Mouse (Mus musculus) thymus, postnatal 4 days (tissue): Measurements from ENCODE around the gene Slc16a12.
A peak's percentile ranks its signal among the peaks of the same experiment; 100 is the strongest.
"Not testable (repeated sequence)": the region's sequence is repeated elsewhere in the genome, so short reads cannot be mapped to it uniquely, and the experiment has no call there.

Source experiments
- DNase-seq: peaks from one replicate; pipeline ENCODE4 v3.0.0; 2021

Slc16a12 gene

GRCm38 (mm10) chr19:34662740-34663139 is 84.3 kb downstream of the Slc16a12 start:
- DNase-seq = no peak

DNA sequence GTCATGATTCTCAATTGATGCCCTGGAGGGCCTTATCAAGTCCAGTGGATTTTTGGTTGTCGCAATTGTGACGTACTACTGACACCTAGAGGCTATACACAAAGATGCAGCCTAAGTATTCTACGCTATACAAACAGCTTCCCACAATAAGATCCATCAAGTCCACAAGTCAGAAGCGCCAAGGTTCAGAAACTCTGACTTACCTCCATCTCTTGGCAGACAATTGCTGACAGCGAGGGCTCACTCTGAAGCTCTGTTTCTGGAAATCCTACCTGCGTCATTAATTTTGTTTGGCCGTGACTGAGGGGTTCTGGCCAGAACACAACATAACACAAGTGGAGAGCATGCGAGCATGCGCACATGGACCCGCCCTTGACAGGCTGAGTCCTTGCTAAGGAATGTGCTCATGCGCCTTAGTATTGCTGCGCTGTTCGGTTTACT is 85.0 kb downstream of the Slc16a12 start:
- peak; percentile 51 for DNase-seq

- no peak for DNase-seq
Observed at GRCm38 (mm10) chr19:34656511-34657298, 90.4 kb downstream of the Slc16a12 start.

DNA sequence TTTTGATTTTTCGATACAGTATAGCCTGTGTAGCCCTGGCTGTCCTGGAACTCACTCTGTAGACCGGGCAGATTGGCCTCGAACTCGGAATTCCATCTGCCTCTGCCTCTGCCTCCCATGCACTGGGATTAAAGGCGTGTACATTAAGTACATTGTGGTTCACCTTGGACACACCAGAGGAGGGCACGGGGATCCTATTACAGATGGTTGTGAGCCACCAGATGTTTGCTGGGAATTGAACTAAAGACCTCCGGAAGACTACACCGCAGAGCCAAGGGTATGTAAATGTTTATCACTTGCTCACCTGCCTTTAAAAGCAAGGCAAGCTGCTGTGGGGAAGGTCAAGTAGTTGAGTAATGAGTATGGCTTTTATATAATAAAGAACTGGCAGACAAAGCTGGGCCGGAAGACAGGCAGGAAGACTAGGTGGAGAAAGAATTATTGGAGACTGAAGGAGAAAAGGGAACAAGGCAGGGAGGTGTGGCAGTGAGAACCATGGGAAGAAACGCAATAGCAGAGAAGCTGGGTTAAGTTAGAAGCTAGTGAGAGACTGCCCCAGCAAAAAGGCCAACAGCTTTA is 91.8 kb downstream of the Slc16a12 start:
- DNase-seq = no peak

DNA sequence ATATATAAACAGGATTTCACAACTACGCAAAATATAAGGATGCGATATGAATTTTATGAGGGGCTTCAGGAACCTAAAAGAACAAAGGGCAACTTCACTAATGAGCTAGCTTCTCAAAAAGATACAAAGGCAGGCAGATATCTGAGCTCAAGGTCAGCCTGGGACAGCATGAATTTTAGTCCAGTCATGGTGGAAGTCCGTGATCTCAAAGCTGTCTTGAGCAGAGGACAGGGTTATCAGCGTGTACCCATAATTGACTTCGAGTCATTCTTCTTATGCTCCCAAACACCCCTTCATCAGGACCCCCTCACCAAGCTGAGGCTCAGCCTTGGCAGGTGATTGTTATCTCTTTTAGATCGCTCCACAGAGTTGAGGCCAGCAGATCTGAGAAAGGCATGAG is 96.1 kb downstream of the Slc16a12 start:
- DNase-seq = no peak

DNA sequence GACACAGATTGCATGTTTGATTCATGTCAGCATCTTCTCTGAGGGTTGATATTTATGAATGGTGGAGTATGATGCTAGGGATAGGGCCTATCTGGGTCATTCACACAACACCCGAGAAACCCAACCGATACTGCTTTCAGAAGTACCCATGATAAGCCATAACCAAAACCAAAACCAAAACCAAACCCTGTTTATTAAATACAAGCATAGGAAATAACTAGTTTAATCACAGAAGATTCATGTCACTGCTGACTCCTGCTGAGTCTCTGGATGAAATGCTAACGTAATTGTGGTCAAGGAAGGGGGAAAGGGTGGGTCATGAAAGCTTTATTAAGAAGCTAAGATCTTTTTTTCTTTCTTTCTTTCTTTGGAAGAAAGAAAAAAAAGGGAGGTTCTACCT is 96.8 kb downstream of the Slc16a12 start:
- DNase-seq = no peak

DNA sequence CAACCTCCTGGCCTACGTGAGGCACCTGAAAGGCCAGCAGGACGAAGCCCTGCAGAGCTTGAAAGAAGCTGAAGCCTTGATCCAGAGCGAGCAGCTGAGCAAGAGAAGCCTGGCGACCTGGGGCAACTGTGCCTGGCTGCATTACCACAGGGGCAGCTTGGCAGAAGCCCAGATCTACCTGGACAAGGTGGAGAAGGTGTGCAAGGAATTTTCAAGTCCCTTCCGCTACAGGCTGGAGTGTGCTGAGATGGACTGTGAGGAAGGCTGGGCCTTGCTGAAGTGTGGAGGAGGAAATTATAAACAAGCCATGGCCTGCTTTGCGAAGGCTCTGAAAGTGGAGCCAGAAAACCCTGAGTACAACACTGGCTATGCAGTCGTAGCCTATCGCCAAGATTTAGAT is 99.5 kb downstream of the Slc16a12 start:
- DNase-seq = not testable (repeated sequence)

DNA sequence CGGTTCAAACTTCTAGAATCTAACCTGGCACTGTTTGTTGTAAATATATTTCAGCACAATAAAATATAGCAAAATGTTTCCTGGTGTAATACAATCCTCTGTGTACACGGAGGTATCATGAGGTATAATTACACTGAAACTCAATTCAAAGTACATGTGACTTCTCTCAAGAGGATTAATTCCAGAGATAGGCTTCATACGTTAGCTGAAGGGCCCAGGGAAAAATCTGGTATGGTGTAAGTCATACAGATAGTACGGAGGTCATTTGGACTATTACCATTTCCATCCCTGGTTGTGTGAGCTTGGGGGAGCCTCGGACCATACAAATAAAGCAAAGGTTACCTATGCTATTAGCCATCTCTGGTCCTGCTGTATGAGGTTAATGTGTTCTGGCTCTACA is 104.5 kb downstream of the Slc16a12 start:
- DNase-seq = no peak

- DNase-seq = no peak
Observed at GRCm38 (mm10) chr19:34640623-34641022, 106.5 kb downstream of the Slc16a12 start, which contains the start of the genes Ifit1bl2 and Ifit1. Ifit1bl2 (minus strand) TSS chr19:34640743. Ifit1 (plus strand) TSS chr19:34640871.

DNA sequence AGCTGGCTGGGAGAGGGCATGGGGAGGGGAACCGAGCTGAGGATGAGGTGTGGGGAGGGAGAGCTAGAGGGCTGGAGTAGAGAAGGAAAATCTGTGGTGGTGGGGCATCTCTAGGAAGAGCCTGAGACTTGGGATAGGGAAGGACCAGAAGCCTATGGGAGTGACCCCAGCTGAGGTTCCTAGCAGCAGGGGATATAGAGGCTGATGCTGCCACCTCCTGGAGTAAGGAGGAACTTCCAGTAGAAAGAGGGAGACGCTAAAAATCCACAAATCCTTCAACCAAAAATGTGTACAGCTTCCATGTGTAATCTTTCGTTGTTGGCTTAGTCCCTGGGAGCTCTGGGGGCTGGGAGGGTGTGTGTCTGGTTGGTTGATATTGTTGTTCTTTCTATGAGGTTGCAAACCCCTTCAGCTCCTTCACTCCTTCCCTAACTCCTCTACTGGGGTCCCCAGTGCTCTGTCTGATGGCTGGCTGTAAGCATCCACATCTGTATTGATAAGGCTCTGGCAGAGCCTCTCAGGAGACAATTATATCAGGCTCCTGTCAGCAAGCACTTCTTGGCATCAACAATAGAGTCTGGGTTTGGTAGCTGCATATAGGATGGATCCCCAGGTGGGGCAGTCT is 110.0 kb downstream of the Slc16a12 start:
- DNase-seq = peak; percentile 66

DNA sequence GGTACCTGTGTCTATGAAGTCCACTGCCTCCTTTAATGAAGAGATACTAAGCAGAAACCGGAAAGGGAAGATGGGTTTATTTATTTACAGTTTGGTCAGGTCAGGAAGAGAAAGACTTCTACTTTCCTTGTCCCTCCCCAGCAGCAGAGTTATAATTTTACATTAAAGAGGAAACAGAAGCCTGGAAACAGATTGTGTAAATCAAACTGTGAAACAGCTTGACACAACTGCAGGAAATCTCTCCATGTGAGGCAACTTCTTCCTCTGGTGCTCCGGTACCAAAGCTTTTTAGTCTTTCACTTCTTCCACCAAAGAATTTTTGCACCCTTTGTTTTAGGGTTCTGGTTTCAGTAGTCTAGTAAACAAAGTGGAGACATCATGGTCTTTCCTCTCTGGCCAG is 113.6 kb downstream of the Slc16a12 start:
- DNase-seq = no peak

DNA sequence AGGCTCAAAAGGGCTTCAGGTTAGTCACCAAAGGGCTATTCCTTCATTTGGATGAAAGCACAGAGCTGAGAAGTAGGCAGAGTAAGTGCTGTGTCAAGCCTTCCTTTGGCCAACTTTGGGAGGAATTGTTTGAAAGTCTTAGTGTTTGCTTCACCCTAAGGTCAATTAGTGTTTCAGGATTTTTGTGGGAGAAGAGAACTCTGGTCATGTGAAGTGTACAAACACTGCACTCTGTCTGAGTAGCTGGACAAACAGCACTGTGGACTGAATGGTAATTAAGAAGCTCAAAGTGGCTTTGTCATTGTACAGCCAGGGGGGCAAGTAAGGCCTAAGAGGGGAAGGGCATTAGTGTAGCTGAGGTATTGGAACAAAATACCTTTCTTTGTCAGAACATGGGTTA is 115.6 kb downstream of the Slc16a12 start:
- no peak for DNase-seq

GRCm38 (mm10) chr19:34627496-34627895 is 119.6 kb downstream of the Slc16a12 start:
- DNase-seq = no peak

DNA sequence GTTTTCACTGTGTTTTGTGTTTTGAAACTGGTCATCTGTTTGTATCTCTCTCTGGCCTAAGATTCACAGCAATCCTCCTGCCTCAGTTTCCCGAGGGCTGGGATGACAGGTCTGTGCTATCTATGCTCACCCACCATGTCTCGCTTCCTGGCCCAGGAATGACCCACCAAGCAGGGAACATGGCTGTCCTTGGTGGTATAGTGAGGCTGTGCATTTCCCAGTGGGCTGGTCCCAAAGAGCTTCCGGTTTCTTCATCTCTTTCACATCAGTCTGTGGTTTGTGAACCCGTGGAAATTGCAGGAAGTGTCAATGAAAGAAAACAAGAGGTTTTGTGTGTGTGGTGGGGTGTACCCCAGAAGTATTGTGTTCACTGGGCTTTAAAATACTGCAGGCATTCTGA is 122.4 kb downstream of the Slc16a12 start:
- no peak for DNase-seq

DNA sequence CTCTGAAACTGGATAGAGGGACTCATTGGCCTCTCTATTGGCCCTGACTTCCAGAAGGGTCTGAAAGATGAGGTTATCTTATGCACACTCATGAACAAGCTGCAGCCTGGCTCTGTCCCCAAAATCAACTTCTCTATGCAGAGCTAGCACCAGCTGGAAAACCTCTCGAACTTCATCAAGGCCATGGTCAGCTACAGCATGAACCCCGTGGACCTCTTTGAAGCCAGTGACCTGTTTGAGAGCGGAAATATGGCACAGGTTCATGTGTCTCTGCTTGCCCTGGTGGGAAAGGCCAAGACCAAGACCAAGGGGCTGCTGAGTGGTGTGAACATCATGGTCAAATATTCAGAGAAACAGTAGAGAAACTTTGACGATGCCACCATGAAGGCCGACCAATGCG is 123.3 kb downstream of the Slc16a12 start:
- DNase-seq = no peak

DNA sequence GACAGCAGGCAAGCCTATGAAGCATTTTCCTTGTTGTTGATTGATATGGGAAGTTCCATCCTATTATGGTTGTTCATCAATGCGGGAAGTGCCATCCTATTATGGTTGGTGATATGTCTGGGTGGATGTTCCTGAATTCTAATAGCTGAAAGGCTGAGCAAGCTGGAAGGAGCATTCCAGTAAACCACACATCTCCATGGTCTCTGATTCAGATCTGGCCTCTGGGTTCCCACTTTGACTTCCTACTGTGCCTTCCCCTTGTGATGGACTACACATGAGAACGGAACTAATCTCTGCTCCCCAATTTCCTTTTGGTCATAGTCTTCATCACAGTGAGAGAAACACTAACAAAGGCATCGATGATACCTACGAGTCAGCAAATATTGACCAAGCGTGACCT is 126.2 kb downstream of the Slc16a12 start:
- no peak for DNase-seq
